Mouse (Mus musculus) ES-E14 (cell line): ENCODE results near the gene Epb41l2. TPM values are rescaled to one million over a fixed set of nuclear protein-coding genes. Genes with fewer than 3 reads are reported as not detected.

Experiments
- DNase-seq: peaks from one replicate; pipeline ENCODE4 v3.0.0-alpha.2; 2013; ENCODE audit warnings: low read depth, low spot score
- H3K27ac ChIP-seq: 2 replicates; pipeline ENCODE4 v1.5.1; 2012; ENCODE audit warnings: low read depth, mild to moderate bottlenecking, low read length, moderate library complexity, mixed read lengths; ENCODE audit not compliant: poor library complexity, insufficient read depth, severe bottlenecking
- H3K36me3 ChIP-seq: 2 replicates; pipeline ENCODE4 v1.6.1; 2012; ENCODE audit warnings: mild to moderate bottlenecking, low read length, moderate library complexity, mixed read lengths; ENCODE audit not compliant: control insufficient read depth, poor library complexity, insufficient read depth, severe bottlenecking
- H3K4me1 ChIP-seq, 2 experiments: fragments of 150-350 bp in 1 of 2; sonication (generic) in 1 of 2; 2 replicates each; pipeline ENCODE4 v1.6.1; 2012; ENCODE audit warnings: low read length in 2 of 2, mild to moderate bottlenecking in 1 of 2, mixed read lengths in 1 of 2; ENCODE audit not compliant: control insufficient read depth in 2 of 2, insufficient read depth in 2 of 2, poor library complexity in 1 of 2
- H3K4me3 ChIP-seq, 2 experiments: fragments of 150-350 bp in 1 of 2; sonication (generic) in 1 of 2; 2 replicates each; pipeline ENCODE4 v1.5.1; 2012; ENCODE audit warnings: low read length in 2 of 2, low read depth in 1 of 2, mild to moderate bottlenecking in 1 of 2, mixed read lengths in 1 of 2; ENCODE audit not compliant: insufficient read depth in 1 of 2, poor library complexity in 1 of 2, severe bottlenecking in 1 of 2
- H3K9ac ChIP-seq: 2 replicates; pipeline ENCODE4 v1.6.1; 2012; ENCODE audit warnings: low read depth, mild to moderate bottlenecking, low read length, mixed read lengths; ENCODE audit not compliant: poor library complexity, insufficient read depth, severe bottlenecking
- H3K9me3 ChIP-seq: fragments of 150-350 bp; sonication (generic); 2 replicates; pipeline ENCODE4 v1.6.1; 2012; ENCODE audit warnings: low read depth, mild to moderate bottlenecking, low read length; ENCODE audit not compliant: control insufficient read depth, insufficient read depth
- CHD2 ChIP-seq: IDR thresholded peaks from 2 replicates; pipeline ENCODE4 v1.6.1; 2014; ENCODE audit warnings: mild to moderate bottlenecking, low read depth, low read length, inconsistent platforms
- HCFC1 ChIP-seq: IDR thresholded peaks from 2 replicates; pipeline ENCODE4 v1.6.1; 2012; ENCODE audit warnings: low read length, inconsistent platforms, borderline replicate concordance; ENCODE audit not compliant: insufficient read depth
- MAFK ChIP-seq: IDR thresholded peaks from 2 replicates; pipeline ENCODE4 v1.6.1; 2014; ENCODE audit warnings: mild to moderate bottlenecking, low read depth, low read length, inconsistent platforms; ENCODE audit not compliant: insufficient read depth
- ZC3H11A ChIP-seq: IDR thresholded peaks from 2 replicates; pipeline ENCODE4 v1.6.1; 2012; ENCODE audit warnings: low read depth, mild to moderate bottlenecking, inconsistent platforms, low read length, borderline replicate concordance
- ZNF384 ChIP-seq: IDR thresholded peaks from 2 replicates; pipeline ENCODE4 v1.6.1; 2012; ENCODE audit warnings: low read depth, low read length, inconsistent platforms
- in situ Hi-C, 2 experiments: fragments of 600-800 bp; cut with MboI; formaldehyde crosslinking; loops; one replicate each; pipeline ENCODE4 v1.15.1; 2025; ENCODE audit warnings: low sequenced_read_pairs in 2 of 2, inconsistent platforms in 1 of 2; ENCODE audit not compliant: unreplicated experiment in 2 of 2
- total RNA-seq: library from RNA; depleted of rRNA; stranded (reverse); fragments of 300-350 nt; gene quantifications from 2 replicates; pipeline ENCODE4 v1.2.3, GENCODE M21; 2012

The Epb41l2 gene
- total RNA-seq, 1 experiment, result 72.5 TPM

- Histone ChIP-seq H3K36me3 (no peaks in the 10 kb centered on the region), H3K9ac (peak overlapping the region; percentile 75), H3K4me3 (peak overlapping the region; percentile 64 to 69), H3K27ac (peak overlapping the region; percentile 86), H3K4me1 (peaks cover 7 to 17% of the 10 kb centered on the region in 2 experiments), H3K9me3 (no peaks in the 10 kb centered on the region)
- in situ Hi-C loops, result no loop called here
- TF ChIP-seq HCFC1 (no peak), ZC3H11A (no peak), ZNF384 (no peak), CHD2 (0 out of 2 replicates have a peak, but pooled peaks have one; percentile 24), MAFK (no peak)
- DNase-seq, result no peak
Measured at GRCm38 (mm10) chr10:25383171-25383570, 23.6 kb downstream of the Epb41l2 start.

GRCm38 (mm10) chr10:25384391-25384790 lies 24.8 kb downstream of the Epb41l2 start:
- DNase-seq, result no peak
- H3K4me3 ChIP-seq, result peak overlapping the region in 1 of 2 experiments; percentile 36; a peak in 2 of 4 replicates
- H3K4me1 ChIP-seq, result peaks cover 7 to 17% of the 10 kb centered on the region in 2 experiments
- in situ Hi-C loops, result no loop called here
- peak overlapping the region; percentile 61; the same call in 1 of the 2 replicates for H3K9ac ChIP-seq
- no peak for TF ChIP-seq MAFK
- TF ChIP-seq ZC3H11A, result no peak
- TF ChIP-seq ZNF384, result no peak
- H3K9me3 ChIP-seq, result no peaks in the 10 kb centered on the region
- H3K36me3 ChIP-seq, result no peaks in the 10 kb centered on the region
- peak overlapping the region; percentile 95 for H3K27ac ChIP-seq

GRCm38 (mm10) chr10:25385811-25386580 lies 26.4 kb downstream of the Epb41l2 start:
- in situ Hi-C loops, result no loop called here
- Histone ChIP-seq H3K9ac (no peak overlapping the region; the same call in 1 of the 2 replicates), H3K36me3 (no peaks in the 10 kb centered on the region)

GRCm38 (mm10) chr10:25386868-25387267 lies 27.3 kb downstream of the Epb41l2 start:
- Histone ChIP-seq H3K4me3 (no peak overlapping the region), H3K9ac (no peak overlapping the region), H3K4me1 (peaks cover 4 to 17% of the 10 kb centered on the region in 2 experiments; a peak in 3 of 4 replicates), H3K27ac (no peak overlapping the region), H3K9me3 (no peaks in the 10 kb centered on the region), H3K36me3 (no peaks in the 10 kb centered on the region; the same call in 1 of the 2 replicates)
- in situ Hi-C loops, result no loop called here
- TF ChIP-seq ZC3H11A, result no peak
- TF ChIP-seq ZNF384, result no peak
- TF ChIP-seq MAFK, result no peak
- no peak for TF ChIP-seq CHD2
- no peak for TF ChIP-seq HCFC1
- no peak for DNase-seq

More at GRCm38 (mm10) chr10:25385811-25386580, 26.4 kb downstream of the Epb41l2 start:
- no peaks in the 10 kb centered on the region for H3K9me3 ChIP-seq
- H3K4me1 ChIP-seq, result peaks cover 8 to 19% of the 10 kb centered on the region in 2 experiments
- no peak for TF ChIP-seq HCFC1
- no peak for TF ChIP-seq ZC3H11A
- TF ChIP-seq CHD2, result no peak
- TF ChIP-seq MAFK, result no peak
- TF ChIP-seq ZNF384, result no peak
- no peak for DNase-seq
- no peak overlapping the region for H3K4me3 ChIP-seq
- H3K27ac ChIP-seq, result no peak overlapping the region

GRCm38 (mm10) chr10:25387268-25387667 lies 27.7 kb downstream of the Epb41l2 start:
- in situ Hi-C loops, result no loop called here
- Histone ChIP-seq H3K9me3 (no peaks in the 10 kb centered on the region), H3K36me3 (peaks cover 3% of the 10 kb centered on the region; the same call in 1 of the 2 replicates), H3K27ac (no peak overlapping the region), H3K4me1 (peaks cover 4 to 19% of the 10 kb centered on the region in 2 experiments; a peak in 3 of 4 replicates), H3K9ac (no peak overlapping the region), H3K4me3 (no peak overlapping the region)
- TF ChIP-seq ZNF384 (no peak), MAFK (no peak), HCFC1 (no peak), CHD2 (no peak), ZC3H11A (no peak)
- no peak for DNase-seq
